Mouse (Mus musculus) liver, embryonic 13.5 days (tissue): ENCODE measurements at regions not wholly inside any gene's neighbourhood (a gene's known extent, or its start where the extent isn't known, plus 50 kb on each side); places are given as distances from the start of the nearest gene placed in this dataset.

Source experiments
- ATAC-seq: fragments of 200-750 bp; cut with Nextera tagmentation; 2 replicates; pipeline ENCODE4 v1.8.0; 2017; ENCODE audit warnings: low read depth, mild to moderate bottlenecking, moderate number of reproducible peaks, moderate library complexity
- DNase-seq: peaks from one replicate; pipeline ENCODE4 v3.0.0; 2022
- H3K27ac ChIP-seq: fragments of 300-500 bp; sonication (generic); 2 replicates; pipeline ENCODE4 v1.5.1; 2015; ENCODE audit warnings: moderate library complexity, mild to moderate bottlenecking, inconsistent platforms
- H3K27me3 ChIP-seq: fragments of 300-500 bp; sonication (generic); 2 replicates; pipeline ENCODE4 v1.6.1; 2015; ENCODE audit warnings: mild to moderate bottlenecking, inconsistent platforms
- H3K36me3 ChIP-seq: fragments of 300-500 bp; sonication (generic); 2 replicates; pipeline ENCODE4 v1.6.1; 2015; ENCODE audit warnings: mild to moderate bottlenecking, inconsistent platforms
- H3K4me1 ChIP-seq: fragments of 300-500 bp; sonication (generic); replicated peaks from 2 replicates; pipeline ENCODE4 v1.6.1; 2015; ENCODE audit warnings: inconsistent platforms
- H3K4me2 ChIP-seq: fragments of 300-500 bp; sonication (generic); 2 replicates; pipeline ENCODE4 v1.6.1; 2015; ENCODE audit warnings: inconsistent platforms, mild to moderate bottlenecking, moderate library complexity
- H3K4me3 ChIP-seq: fragments of 300-500 bp; sonication (generic); replicated peaks from 2 replicates; pipeline ENCODE4 v1.5.1; 2015; ENCODE audit warnings: mild to moderate bottlenecking, inconsistent platforms
- H3K9ac ChIP-seq: fragments of 300-500 bp; sonication (generic); 2 replicates; pipeline ENCODE4 v1.6.1; 2015; ENCODE audit warnings: mild to moderate bottlenecking, inconsistent platforms
- H3K9me3 ChIP-seq: fragments of 300-500 bp; sonication (generic); replicated peaks from 2 replicates; pipeline ENCODE4 v1.6.1; 2016; ENCODE audit warnings: inconsistent platforms
- WGBS: fragments of 180-500 bp; shearing (Covaris S2); methylation state at CpG from one replicate; pipeline ENCODE4 v1.1.7; 2015; ENCODE audit not compliant: insufficient replicate concordance; 5-methylcytosine and 5-hydroxymethylcytosine counted together

DNA sequence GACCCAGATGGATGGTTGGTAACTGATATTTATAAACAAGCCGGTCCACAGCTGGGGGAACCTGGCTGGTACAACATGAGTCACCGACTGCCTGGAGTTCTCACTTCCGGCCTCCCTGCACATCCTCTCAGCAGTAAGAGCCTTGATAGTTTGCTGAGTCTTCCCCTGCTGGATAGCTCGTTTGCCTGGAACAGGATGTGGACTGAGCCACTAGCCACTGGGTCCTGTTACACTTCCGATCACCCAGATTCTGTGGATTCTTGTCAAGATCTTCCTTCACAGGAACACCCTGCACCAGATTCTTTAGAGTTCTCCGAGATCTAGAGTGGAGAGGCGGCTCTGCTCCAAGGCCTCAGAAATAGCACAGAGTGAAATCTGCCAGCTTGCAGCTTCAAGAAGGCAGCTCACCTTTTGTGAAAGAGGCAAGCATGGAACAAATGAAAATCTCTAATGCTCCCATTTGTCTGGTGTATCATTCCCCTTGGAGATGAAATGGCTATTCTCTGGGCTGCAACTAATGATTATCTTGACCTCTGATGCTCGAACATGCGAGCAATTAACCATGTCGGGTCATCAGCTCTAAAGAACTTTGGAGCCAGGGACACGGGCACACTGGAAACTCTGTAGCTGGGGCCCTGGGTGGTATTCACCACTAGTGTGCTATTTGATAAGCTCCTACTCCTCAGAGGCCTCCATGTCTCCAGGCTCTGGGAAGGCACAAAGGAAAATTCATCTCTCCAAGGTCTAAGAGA is 90.3 kb upstream of the Selenok start:
- Histone ChIP-seq H3K4me2 (no peak overlapping the region), H3K4me1 (no peaks in the 10 kb centered on the region), H3K27me3 (no peaks in the 10 kb centered on the region), H3K27ac (no peak overlapping the region), H3K36me3 (no peaks in the 10 kb centered on the region), H3K9me3 (no peaks in the 10 kb centered on the region), H3K4me3 (no peak overlapping the region), H3K9ac (no peak overlapping the region)
- WGBS, result 50% methylated on average over 11 of the region's 11 CpGs
- no peak for ATAC-seq
- DNase-seq, result no peak

- Histone ChIP-seq H3K9me3 (no peaks in the 10 kb centered on the region), H3K4me1 (no peaks in the 10 kb centered on the region), H3K9ac (no peak overlapping the region), H3K36me3 (no peaks in the 10 kb centered on the region), H3K4me3 (no peak overlapping the region), H3K27me3 (no peaks in the 10 kb centered on the region), H3K27ac (no peak overlapping the region), H3K4me2 (no peak overlapping the region)
- DNase-seq (no peak), ATAC-seq (no peak)
- 71% methylated on average over 7 of the region's 7 CpGs for WGBS
These were observed 89.7 kb upstream of the Selenok start for GRCm38 (mm10) chr14:29878423-29878800.

GRCm38 (mm10) chr14:29879283-29879682 is 88.8 kb upstream of the Selenok start:
- Histone ChIP-seq H3K36me3 (no peaks in the 10 kb centered on the region), H3K9ac (no peak overlapping the region), H3K4me3 (no peak overlapping the region), H3K9me3 (no peaks in the 10 kb centered on the region), H3K4me1 (no peaks in the 10 kb centered on the region), H3K4me2 (no peak overlapping the region), H3K27ac (no peak overlapping the region), H3K27me3 (no peaks in the 10 kb centered on the region)
- no peak for ATAC-seq
- no peak for DNase-seq
- WGBS, result 63% methylated on average over 3 of the region's 3 CpGs

- H3K27ac ChIP-seq, result no peak overlapping the region
- H3K4me3 ChIP-seq, result no peak overlapping the region
- no peak for DNase-seq
- no peak for ATAC-seq
- H3K9me3 ChIP-seq, result no peaks in the 10 kb centered on the region
- WGBS, result 64% methylated on average over 11 of the region's 11 CpGs
- no peaks in the 10 kb centered on the region for H3K4me1 ChIP-seq
- H3K27me3 ChIP-seq, result no peaks in the 10 kb centered on the region
- H3K4me2 ChIP-seq, result no peak overlapping the region
- no peak overlapping the region for H3K9ac ChIP-seq
- H3K36me3 ChIP-seq, result no peaks in the 10 kb centered on the region
These were observed 85.3 kb upstream of the Selenok start for GRCm38 (mm10) chr14:29882666-29883344.

GRCm38 (mm10) chr14:29895332-29895988 is 72.6 kb upstream of the Selenok start:
- 71% methylated on average over 2 of the region's 2 CpGs for WGBS
- Histone ChIP-seq H3K9ac (no peak overlapping the region), H3K27ac (no peak overlapping the region), H3K27me3 (no peaks in the 10 kb centered on the region), H3K4me2 (no peak overlapping the region), H3K9me3 (no peaks in the 10 kb centered on the region), H3K36me3 (no peaks in the 10 kb centered on the region), H3K4me1 (no peaks in the 10 kb centered on the region), H3K4me3 (no peak overlapping the region)
- DNase-seq, result no peak
- no peak for ATAC-seq

- Histone ChIP-seq H3K9ac (no peak overlapping the region), H3K4me2 (no peak overlapping the region), H3K4me3 (no peak overlapping the region), H3K4me1 (no peaks in the 10 kb centered on the region), H3K36me3 (no peaks in the 10 kb centered on the region), H3K9me3 (no peaks in the 10 kb centered on the region), H3K27me3 (no peaks in the 10 kb centered on the region), H3K27ac (no peak overlapping the region)
- 57% methylated on average over 6 of the region's 6 CpGs for WGBS
- ATAC-seq, result no peak
- DNase-seq, result no peak
These were observed 72.0 kb upstream of the Selenok start for GRCm38 (mm10) chr14:29895989-29896675.

GRCm38 (mm10) chr14:29900931-29901330 is 67.2 kb upstream of the Selenok start:
- no peaks in the 10 kb centered on the region for H3K4me1 ChIP-seq
- no peaks in the 10 kb centered on the region for H3K27me3 ChIP-seq
- no peaks in the 10 kb centered on the region for H3K36me3 ChIP-seq
- 58% methylated on average over 6 of the region's 6 CpGs for WGBS
- DNase-seq, result no peak
- H3K9ac ChIP-seq, result no peak overlapping the region
- H3K4me3 ChIP-seq, result no peak overlapping the region
- ATAC-seq, result no peak
- H3K4me2 ChIP-seq, result no peak overlapping the region
- no peaks in the 10 kb centered on the region for H3K9me3 ChIP-seq
- H3K27ac ChIP-seq, result no peak overlapping the region

- Histone ChIP-seq H3K36me3 (no peaks in the 10 kb centered on the region), H3K4me1 (no peaks in the 10 kb centered on the region), H3K27me3 (no peaks in the 10 kb centered on the region), H3K4me3 (no peak overlapping the region), H3K27ac (no peak overlapping the region), H3K9ac (no peak overlapping the region), H3K9me3 (no peaks in the 10 kb centered on the region), H3K4me2 (no peak overlapping the region)
- WGBS, result 58% methylated on average over 3 of the region's 3 CpGs
- ATAC-seq (no peak), DNase-seq (no peak)
These were observed 64.5 kb upstream of the Selenok start for GRCm38 (mm10) chr14:29903574-29903973.

DNA sequence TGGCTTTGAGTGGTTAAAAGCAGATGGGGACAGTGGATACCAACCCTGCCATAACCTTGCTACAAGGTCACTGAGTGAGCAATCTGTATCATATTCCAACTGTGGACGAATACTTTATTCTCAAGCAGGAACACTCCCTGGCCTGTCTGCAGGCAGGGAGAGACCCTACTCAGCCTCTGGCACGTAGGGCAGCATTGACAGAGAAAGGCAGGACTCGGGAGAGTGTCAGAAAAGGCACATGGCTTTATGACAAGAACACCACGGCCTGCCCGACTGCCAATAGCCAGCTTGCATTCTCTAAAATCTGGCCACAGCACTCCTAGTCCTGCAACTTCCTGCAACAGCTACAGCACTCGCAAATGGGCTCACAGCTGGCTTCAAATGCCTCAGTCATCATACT is 63.3 kb upstream of the Selenok start:
- Histone ChIP-seq H3K27ac (no peak overlapping the region), H3K4me2 (no peak overlapping the region), H3K4me1 (no peaks in the 10 kb centered on the region), H3K36me3 (no peaks in the 10 kb centered on the region), H3K9me3 (no peaks in the 10 kb centered on the region), H3K27me3 (no peaks in the 10 kb centered on the region), H3K4me3 (no peak overlapping the region), H3K9ac (no peak overlapping the region)
- ATAC-seq (no peak), DNase-seq (no peak)
- 50% methylated on average over 6 of the region's 6 CpGs for WGBS

DNA sequence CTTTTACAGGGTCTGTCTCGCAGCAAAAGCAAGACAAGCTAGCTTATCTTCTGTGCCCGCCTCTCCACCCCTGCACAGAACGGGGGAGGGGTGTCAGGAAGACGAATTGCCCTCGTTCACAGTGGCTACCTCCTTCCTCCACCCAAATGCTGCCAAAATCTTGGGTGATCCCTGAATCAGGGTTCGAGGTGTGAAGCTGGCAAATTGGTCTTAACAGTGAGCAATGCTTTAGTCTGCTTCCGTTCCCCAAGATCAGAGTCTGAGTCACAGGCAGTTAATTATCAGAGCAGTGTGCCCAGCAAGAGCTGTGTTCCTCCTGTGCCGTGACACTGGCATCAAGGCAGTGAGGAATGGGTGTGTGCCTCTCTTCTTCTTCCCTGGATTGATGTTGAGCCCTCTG is 58.4 kb upstream of the Selenok start:
- no peak overlapping the region for H3K27ac ChIP-seq
- ATAC-seq (no peak), DNase-seq (no peak)
- no peaks in the 10 kb centered on the region for H3K36me3 ChIP-seq
- H3K4me2 ChIP-seq, result no peak overlapping the region
- H3K4me3 ChIP-seq, result no peak overlapping the region
- 18% methylated on average over 8 of the region's 8 CpGs for WGBS
- no peaks in the 10 kb centered on the region for H3K9me3 ChIP-seq
- no peak overlapping the region for H3K9ac ChIP-seq
- H3K4me1 ChIP-seq, result no peaks in the 10 kb centered on the region
- no peaks in the 10 kb centered on the region for H3K27me3 ChIP-seq
